Mouse (Mus musculus) E14TG2a.4 (cell line): ENCODE data around the gene Slc4a7.

Experiments used
- CTCF ChIP-seq: conservative IDR thresholded peaks from 2 replicates; pipeline ENCODE4 v1.5.1; 2014; ENCODE audit warnings: low read length
- NANOG ChIP-seq: IDR thresholded peaks from 2 replicates; pipeline ENCODE4 v1.6.1; 2014; ENCODE audit warnings: borderline replicate concordance, low read length, mixed read lengths

- TF ChIP-seq CTCF (no peak), NANOG (no peak)
Measured at GRCm38 (mm10) chr14:14800810-14801209, 98.7 kb downstream of the Slc4a7 start.
